Mouse (Mus musculus) ES-E14 (cell line): ENCODE results near the gene Tldc2.

Experiments
- HCFC1 ChIP-seq: IDR thresholded peaks from 2 replicates; pipeline ENCODE4 v1.6.1; 2012; ENCODE audit warnings: low read length, inconsistent platforms, borderline replicate concordance; ENCODE audit not compliant: insufficient read depth
- MAFK ChIP-seq: IDR thresholded peaks from 2 replicates; pipeline ENCODE4 v1.6.1; 2014; ENCODE audit warnings: mild to moderate bottlenecking, low read depth, low read length, inconsistent platforms; ENCODE audit not compliant: insufficient read depth

DNA sequence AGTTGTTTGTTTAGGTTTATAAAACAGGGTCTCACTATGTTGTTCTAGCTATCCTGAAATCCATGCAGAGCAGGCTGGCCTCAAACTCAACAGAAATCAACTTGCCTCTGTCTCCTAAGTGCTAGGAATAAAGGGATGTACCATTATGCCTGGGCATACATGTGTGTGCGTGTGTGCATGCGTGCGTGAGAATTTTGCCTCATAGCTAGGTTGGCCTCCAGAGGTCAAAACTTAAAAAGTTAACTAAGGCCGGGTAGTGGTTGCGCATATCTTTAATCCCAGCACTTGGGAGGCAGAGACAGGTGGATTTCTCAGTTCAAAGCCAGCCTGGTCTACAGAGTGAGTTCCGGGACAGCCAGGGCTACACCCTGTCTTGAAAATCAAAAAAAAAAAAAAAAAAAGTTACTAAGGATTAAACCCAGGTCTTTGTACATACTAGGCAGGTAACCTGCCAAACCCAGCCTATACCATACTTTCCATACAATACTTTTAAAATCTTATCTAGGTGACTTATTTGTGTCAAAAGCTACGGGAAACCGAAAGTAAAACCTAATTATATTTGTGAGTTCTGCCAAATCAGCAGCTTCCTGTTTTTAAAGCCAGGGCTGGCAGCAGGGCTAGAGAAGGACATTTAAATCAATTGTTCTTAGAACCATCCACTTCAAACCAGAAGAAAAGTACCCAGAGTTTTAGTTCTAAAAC, 44.1 kb downstream of the Tldc2 start:
- no peak for TF ChIP-seq MAFK
- no peak for TF ChIP-seq HCFC1
